ENCODE assay signal across 13 mouse cellular contexts in the genomic region with DNA sequence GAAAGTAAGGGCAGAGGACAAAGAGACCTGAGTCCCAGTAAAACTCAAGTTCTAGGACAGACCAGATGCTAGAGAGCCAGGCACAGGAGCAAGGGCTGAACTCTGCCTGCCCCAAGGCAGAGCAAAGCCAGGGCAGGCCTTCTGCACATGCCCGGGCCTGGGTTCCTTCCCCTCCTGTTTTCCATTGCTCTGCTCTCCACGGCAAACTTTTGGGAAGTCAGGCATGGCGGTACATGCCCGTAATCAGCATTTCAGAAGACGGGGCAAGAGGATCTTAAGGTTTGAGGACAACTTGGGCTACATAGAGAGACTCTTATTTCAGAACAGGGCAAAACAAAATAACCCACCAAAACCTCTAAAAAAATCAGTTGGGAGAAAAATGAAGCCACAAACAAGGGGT. TPM values are rescaled to one million over a fixed set of nuclear protein-coding genes. Genes with fewer than 3 reads are reported as not detected.
DNase-seq lines count a peak whose midpoint lies in the region; ATAC-seq and TF ChIP-seq lines count a peak whose summit lies in the region.
"Had no signal": no experiment of that assay in that cellular context is flagged by ENCODE, and none has a peak within 500 bp of the region (broad histone marks: within the 10 kb centered on the region; RNA-seq: fewer than 3 reads in every experiment).

No protein-coding gene starts in this region.

- H3K27me3 ChIP-seq in kidney, postnatal 0 days (ENCODE audit: insufficient read depth, low read length): no peaks in the 10 kb centered on the region
- no peaks in the 10 kb centered on the region for H3K27me3 ChIP-seq in kidney, embryonic 15.5 days
- no peaks in the 10 kb centered on the region for H3K27me3 ChIP-seq in embryonic facial prominence, embryonic 13.5 days
- H3K27me3 ChIP-seq in liver, embryonic 12.5 days (replicated peaks): no peaks in the 10 kb centered on the region

- no peak for DNase-seq in kidney, postnatal 0 days (ENCODE audit: low spot score)
- DNase-seq: adrenal gland, adult 8-10 months; layer of hippocampus, adult 9-11 months had no signal

- 66% methylated on average over 5 of the region's 5 CpGs for WGBS in kidney, postnatal 0 days
- WGBS in kidney, embryonic 15.5 days: 85% methylated on average over 5 of the region's 5 CpGs
- 44% methylated on average over 5 of the region's 5 CpGs for WGBS in bone marrow, adult 2 months
- WGBS in embryonic facial prominence, embryonic 13.5 days: 52% methylated on average over 5 of the region's 5 CpGs
- WGBS in liver, embryonic 12.5 days (ENCODE audit: insufficient replicate concordance): 41% methylated on average over 5 of the region's 5 CpGs

- no peak overlapping the region for H3K4me2 ChIP-seq in kidney, postnatal 0 days (ENCODE audit: low read length)
- H3K4me2 ChIP-seq in kidney, embryonic 15.5 days: no peak overlapping the region
- no peak overlapping the region for H3K4me2 ChIP-seq in embryonic facial prominence, embryonic 13.5 days
- peak overlapping the region; percentile 64 for H3K4me2 ChIP-seq in liver, embryonic 12.5 days
- H3K4me2 ChIP-seq: midbrain, embryonic 11.5 days had no signal

- peak overlapping the region; percentile 37; the same call in 1 of the 2 replicates for H3K27ac ChIP-seq in kidney, postnatal 0 days
- H3K27ac ChIP-seq in kidney, embryonic 15.5 days: no peak overlapping the region; the same call in 1 of the 2 replicates
- H3K27ac ChIP-seq in bone marrow, adult 2 months (ENCODE audit: control insufficient read depth, insufficient read depth, low read depth, low read length, poor library complexity): peak overlapping the region; percentile 42
- peak overlapping the region; percentile 90 for H3K27ac ChIP-seq in embryonic facial prominence, embryonic 13.5 days
- peak overlapping the region; percentile 92 for H3K27ac ChIP-seq in liver, embryonic 12.5 days

- H3K9me3 ChIP-seq in kidney, postnatal 0 days (replicated peaks; ENCODE audit: low read length): no peaks in the 10 kb centered on the region
- H3K9me3 ChIP-seq in kidney, embryonic 15.5 days (replicated peaks): no peaks in the 10 kb centered on the region
- no peaks in the 10 kb centered on the region for H3K9me3 ChIP-seq in embryonic facial prominence, embryonic 13.5 days
- no peaks in the 10 kb centered on the region for H3K9me3 ChIP-seq in liver, embryonic 12.5 days (replicated peaks)

- H3K9ac ChIP-seq in kidney, postnatal 0 days (ENCODE audit: low read depth, low read length): no peak overlapping the region
- no peak overlapping the region for H3K9ac ChIP-seq in kidney, embryonic 15.5 days
- 0 out of 2 replicates have a peak overlapping the region, but pooled peaks have one; percentile 27 for H3K9ac ChIP-seq in embryonic facial prominence, embryonic 13.5 days
- H3K9ac ChIP-seq in liver, embryonic 12.5 days: peak overlapping the region; percentile 62

- no peak; the same call in 1 of the 2 replicates for TF ChIP-seq POLR2A in bone marrow, adult 2 months (IDR thresholded peaks at IDR 0.05; ENCODE audit: borderline replicate concordance, control insufficient read depth, low read depth, low read length)

- H3K36me3 ChIP-seq in kidney, postnatal 0 days (ENCODE audit: insufficient read depth, low read length): no peaks in the 10 kb centered on the region
- 0 out of 2 replicates have a peak, but pooled peaks cover 3% of the 10 kb centered on the region for H3K36me3 ChIP-seq in kidney, embryonic 15.5 days
- H3K36me3 ChIP-seq in embryonic facial prominence, embryonic 13.5 days: peaks cover 1% of the 10 kb centered on the region
- H3K36me3 ChIP-seq in liver, embryonic 12.5 days: peaks cover 21% of the 10 kb centered on the region

- TF ChIP-seq CTCF in kidney, postnatal 0 days (IDR thresholded peaks at IDR 0.05; ENCODE audit: low read depth): no peak
- no peak for TF ChIP-seq CTCF in bone marrow, adult 2 months (IDR thresholded peaks at IDR 0.05; ENCODE audit: control insufficient read depth, insufficient read depth, low read length)

- no peak for ATAC-seq in kidney, postnatal 0 days (replicated peaks; ENCODE audit: low FRiP score, low read depth)
- ATAC-seq in kidney, embryonic 15.5 days (replicated peaks; ENCODE audit: low FRiP score): no peak
- ATAC-seq in embryonic facial prominence, embryonic 13.5 days (ENCODE audit: insufficient number of reproducible peaks, insufficient read depth, low FRiP score, low TSS enrichment, low read depth): no peak
- no peak for ATAC-seq in liver, embryonic 12.5 days
- no peak for ATAC-seq in monocyte, adult 5-6 weeks (replicated peaks; ENCODE audit: insufficient number of reproducible peaks, low FRiP score, low TSS enrichment, poor library complexity, severe bottlenecking)
- no peak for ATAC-seq in granulocyte monocyte progenitor cell, adult 5-6 weeks (replicated peaks; ENCODE audit: poor library complexity, severe bottlenecking)
- ATAC-seq: hindbrain, embryonic 16.5 days had no signal

- peaks cover 3% of the 10 kb centered on the region for H3K4me1 ChIP-seq in kidney, postnatal 0 days (replicated peaks; ENCODE audit: insufficient read depth, low read length)
- peaks cover 39% of the 10 kb centered on the region for H3K4me1 ChIP-seq in kidney, embryonic 15.5 days
- peaks cover 21% of the 10 kb centered on the region for H3K4me1 ChIP-seq in bone marrow, adult 2 months (ENCODE audit: control insufficient read depth, insufficient read depth, low read length)
- H3K4me1 ChIP-seq in embryonic facial prominence, embryonic 13.5 days: peaks cover 62% of the 10 kb centered on the region
- H3K4me1 ChIP-seq in liver, embryonic 12.5 days: peaks cover 95% of the 10 kb centered on the region

- no peak overlapping the region for H3K4me3 ChIP-seq in kidney, postnatal 0 days (replicated peaks; ENCODE audit: low read depth, low read length)
- H3K4me3 ChIP-seq in kidney, embryonic 15.5 days (replicated peaks): no peak overlapping the region
- no peak overlapping the region for H3K4me3 ChIP-seq in bone marrow, adult 2 months (replicated peaks; ENCODE audit: control insufficient read depth, low read depth, low read length)
- H3K4me3 ChIP-seq in embryonic facial prominence, embryonic 13.5 days: no peak overlapping the region
- no peak overlapping the region; the same call in 1 of the 2 replicates for H3K4me3 ChIP-seq in liver, embryonic 12.5 days

RNA-seq across cellular contexts. Expression of a gene that starts 7.2 kb away (rescaled TPM):
- polyA plus RNA-seq in kidney, postnatal 0 days (2015; fragmentation: Nextera tagmentation; extraction: Ambion mirVana): 6.2 and 7.3 TPM in 2 replicates
- 1.9 and 2.3 TPM in 2 replicates for polyA plus RNA-seq in kidney, embryonic 15.5 days (2015; fragmentation: Nextera tagmentation; extraction: Ambion mirVana)
- 5.7 and 16.5 TPM in 2 replicates for polyA plus RNA-seq in bone marrow, adult 2 months (2011; ENCODE audit: insufficient read depth, insufficient read length, low replicate concordance, missing spikeins)
- polyA plus RNA-seq in embryonic facial prominence, embryonic 13.5 days (2015; fragmentation: Nextera tagmentation; extraction: Ambion mirVana): 1.8 and 2.0 TPM in 2 replicates
- 2.6 and 3.7 TPM in 2 replicates for polyA plus RNA-seq in liver, embryonic 12.5 days (2016; fragmentation: Nextera tagmentation; extraction: Ambion mirVana)
- total RNA-seq in monocyte, adult 5-6 weeks (2017): 8.0 to 21.4 TPM (median 8.5 TPM) in 3 replicates
- 0.23 and 1.9 TPM in 2 replicates for total RNA-seq in granulocyte monocyte progenitor cell, adult 5-6 weeks (2014; fragmentation: Nextera tagmentation)
- total RNA-seq in granulocyte monocyte progenitor cell, adult 5-6 weeks (2017): 0.26 and 0.82 TPM in 2 replicates

RNA-seq across cellular contexts. Expression of a gene that starts 7.7 kb away (rescaled TPM):
- polyA plus RNA-seq in kidney, postnatal 0 days (2015; fragmentation: Nextera tagmentation; extraction: Ambion mirVana): 9.6 and 9.9 TPM in 2 replicates
- polyA plus RNA-seq in kidney, embryonic 15.5 days (2015; fragmentation: Nextera tagmentation; extraction: Ambion mirVana): 11.9 and 15.6 TPM in 2 replicates
- polyA plus RNA-seq in bone marrow, adult 2 months (2011; ENCODE audit: insufficient read depth, insufficient read length, low replicate concordance, missing spikeins): 8.1 and 23.2 TPM in 2 replicates
- polyA plus RNA-seq in embryonic facial prominence, embryonic 13.5 days (2015; fragmentation: Nextera tagmentation; extraction: Ambion mirVana): 19.0 and 20.4 TPM in 2 replicates
- polyA plus RNA-seq in liver, embryonic 12.5 days (2016; fragmentation: Nextera tagmentation; extraction: Ambion mirVana): 16.0 and 16.5 TPM in 2 replicates
- 6.1 to 7.3 TPM (median 6.3 TPM) in 3 replicates for total RNA-seq in monocyte, adult 5-6 weeks (2017)
- 1.8 and 9.5 TPM in 2 replicates for total RNA-seq in granulocyte monocyte progenitor cell, adult 5-6 weeks (2014; fragmentation: Nextera tagmentation)
- 4.1 and 9.0 TPM in 2 replicates for total RNA-seq in granulocyte monocyte progenitor cell, adult 5-6 weeks (2017)

RNA-seq across cellular contexts. Expression of a gene that starts 40.5 kb away (rescaled TPM):
- 10.2 and 10.6 TPM in 2 replicates for polyA plus RNA-seq in kidney, postnatal 0 days (2015; fragmentation: Nextera tagmentation; extraction: Ambion mirVana)
- polyA plus RNA-seq in kidney, embryonic 15.5 days (2015; fragmentation: Nextera tagmentation; extraction: Ambion mirVana): 9.9 and 11.8 TPM in 2 replicates
- 17.1 and 27.6 TPM in 2 replicates for polyA plus RNA-seq in bone marrow, adult 2 months (2011; ENCODE audit: insufficient read depth, insufficient read length, low replicate concordance, missing spikeins)
- polyA plus RNA-seq in embryonic facial prominence, embryonic 13.5 days (2015; fragmentation: Nextera tagmentation; extraction: Ambion mirVana): 11.9 and 13.6 TPM in 2 replicates
- polyA plus RNA-seq in liver, embryonic 12.5 days (2016; fragmentation: Nextera tagmentation; extraction: Ambion mirVana): 14.2 and 18.6 TPM in 2 replicates
- total RNA-seq in monocyte, adult 5-6 weeks (2017): 14.8 to 23.2 TPM (median 20.6 TPM) in 3 replicates
- total RNA-seq in granulocyte monocyte progenitor cell, adult 5-6 weeks (2014; fragmentation: Nextera tagmentation): 11.8 and 12.6 TPM in 2 replicates
- total RNA-seq in granulocyte monocyte progenitor cell, adult 5-6 weeks (2017): 16.8 and 17.4 TPM in 2 replicates

RNA-seq across cellular contexts. Expression of a gene that starts 49.8 kb away (rescaled TPM):
- polyA plus RNA-seq in kidney, postnatal 0 days (2015; fragmentation: Nextera tagmentation; extraction: Ambion mirVana): not detected in 2 replicates
- not detected in 2 replicates for polyA plus RNA-seq in kidney, embryonic 15.5 days (2015; fragmentation: Nextera tagmentation; extraction: Ambion mirVana)
- 1.4 TPM in 1 of 2 replicates, not detected in the other for polyA plus RNA-seq in bone marrow, adult 2 months (2011; ENCODE audit: insufficient read depth, insufficient read length, low replicate concordance, missing spikeins)
- polyA plus RNA-seq in embryonic facial prominence, embryonic 13.5 days (2015; fragmentation: Nextera tagmentation; extraction: Ambion mirVana): not detected in 2 replicates
- polyA plus RNA-seq in liver, embryonic 12.5 days (2016; fragmentation: Nextera tagmentation; extraction: Ambion mirVana): not detected in 2 replicates
- total RNA-seq in monocyte, adult 5-6 weeks (2017): not detected in 3 replicates
- not detected in 2 replicates for total RNA-seq in granulocyte monocyte progenitor cell, adult 5-6 weeks (2014; fragmentation: Nextera tagmentation)
- not detected in 2 replicates for total RNA-seq in granulocyte monocyte progenitor cell, adult 5-6 weeks (2017)
- total RNA-seq: adrenal gland, adult 8-10 months; neutrophil, adult 5-6 weeks had no signal
- polyA plus RNA-seq: cortical plate, adult 2 months; hindbrain, embryonic 16.5 days; midbrain, embryonic 11.5 days had no signal

Comparison
In these comparisons a context has a peak if more than half of its experiments do, and no peak if none do; other contexts are left out.
1. H3K9ac ChIP-seq: peak in embryonic facial prominence, embryonic 13.5 days (single experiment) and liver, embryonic 12.5 days (single experiment); none in kidney, postnatal 0 days (single experiment) and kidney, embryonic 15.5 days (single experiment).